Mouse (Mus musculus) embryonic facial prominence, embryonic 13.5 days (tissue): ENCODE measurements at regions not wholly inside any gene's neighbourhood (a gene's known extent, or its start where the extent isn't known, plus 50 kb on each side); places are given as distances from the start of the nearest gene placed in this dataset.

Experiments used
- ATAC-seq: fragments of 200-750 bp; cut with Nextera tagmentation; 2 replicates; pipeline ENCODE4 v1.8.0; 2017; ENCODE audit warnings: low read depth; ENCODE audit not compliant: insufficient number of reproducible peaks, insufficient read depth, low FRiP score, low TSS enrichment
- H3K27ac ChIP-seq: fragments of 300-500 bp; sonication (generic); 2 replicates; pipeline ENCODE4 v1.5.1; 2015; ENCODE audit warnings: moderate library complexity, mild to moderate bottlenecking, inconsistent platforms
- H3K27me3 ChIP-seq: fragments of 300-500 bp; sonication (generic); 2 replicates; pipeline ENCODE4 v1.6.1; 2015; ENCODE audit warnings: mild to moderate bottlenecking, inconsistent platforms
- H3K36me3 ChIP-seq: fragments of 300-500 bp; sonication (generic); 2 replicates; pipeline ENCODE4 v1.6.1; 2015; ENCODE audit warnings: mild to moderate bottlenecking, inconsistent platforms
- H3K4me1 ChIP-seq: fragments of 300-500 bp; sonication (generic); 2 replicates; pipeline ENCODE4 v1.6.1; 2015; ENCODE audit warnings: inconsistent platforms
- H3K4me2 ChIP-seq: fragments of 300-500 bp; sonication (generic); 2 replicates; pipeline ENCODE4 v1.6.1; 2015; ENCODE audit warnings: moderate library complexity, mild to moderate bottlenecking, inconsistent platforms
- H3K4me3 ChIP-seq: fragments of 300-500 bp; sonication (generic); 2 replicates; pipeline ENCODE4 v1.5.1; 2015; ENCODE audit warnings: mild to moderate bottlenecking, inconsistent platforms
- H3K9ac ChIP-seq: fragments of 300-500 bp; sonication (generic); 2 replicates; pipeline ENCODE4 v1.6.1; 2015; ENCODE audit warnings: mild to moderate bottlenecking, inconsistent platforms
- H3K9me3 ChIP-seq: fragments of 300-500 bp; sonication (generic); 2 replicates; pipeline ENCODE4 v1.6.1; 2016; ENCODE audit warnings: inconsistent platforms
- WGBS: fragments of 180-500 bp; shearing (Covaris S2); methylation state at CpG from one replicate; pipeline ENCODE4 v1.1.7; 2015; ENCODE audit warnings: mixed read lengths; 5-methylcytosine and 5-hydroxymethylcytosine counted together

GRCm38 (mm10) chr4:67932481-67932880 lies 1021.7 kb downstream of the Brinp1 start:
- H3K4me3 ChIP-seq: no peak overlapping the region
- no peaks in the 10 kb centered on the region for H3K36me3 ChIP-seq
- ATAC-seq: no peak
- H3K4me1 ChIP-seq: no peaks in the 10 kb centered on the region
- no peak overlapping the region for H3K9ac ChIP-seq
- no peak overlapping the region for H3K4me2 ChIP-seq
- H3K9me3 ChIP-seq: no peaks in the 10 kb centered on the region
- no peak overlapping the region for H3K27ac ChIP-seq
- WGBS: 78% methylated on average over 2 of the region's 2 CpGs
- H3K27me3 ChIP-seq: no peaks in the 10 kb centered on the region

- Histone ChIP-seq H3K4me1 (no peaks in the 10 kb centered on the region), H3K9ac (no peak overlapping the region), H3K27ac (no peak overlapping the region), H3K36me3 (no peaks in the 10 kb centered on the region), H3K27me3 (no peaks in the 10 kb centered on the region), H3K4me2 (no peak overlapping the region), H3K4me3 (no peak overlapping the region), H3K9me3 (no peaks in the 10 kb centered on the region)
- no peak for ATAC-seq
- WGBS: 79% methylated on average over 1 of the region's 1 CpGs
Observed at GRCm38 (mm10) chr4:67899109-67899508, 1055.1 kb downstream of the Brinp1 start.

- H3K9ac ChIP-seq: no peak overlapping the region
- ATAC-seq: no peak
- no peaks in the 10 kb centered on the region for H3K36me3 ChIP-seq
- H3K4me3 ChIP-seq: no peak overlapping the region
- no peaks in the 10 kb centered on the region for H3K9me3 ChIP-seq
- H3K27ac ChIP-seq: no peak overlapping the region
- H3K27me3 ChIP-seq: no peaks in the 10 kb centered on the region
- H3K4me1 ChIP-seq: no peaks in the 10 kb centered on the region
- no peak overlapping the region for H3K4me2 ChIP-seq
- WGBS: 82% methylated on average over 1 of the region's 1 CpGs
Observed at GRCm38 (mm10) chr4:67891946-67892575, 1062.1 kb downstream of the Brinp1 start.

GRCm38 (mm10) chr4:67887954-67888353 lies 1060.6 kb downstream of the Tlr4 start:
- Histone ChIP-seq H3K4me2 (no peak overlapping the region), H3K4me1 (no peaks in the 10 kb centered on the region), H3K27ac (no peak overlapping the region), H3K9me3 (no peaks in the 10 kb centered on the region), H3K27me3 (no peaks in the 10 kb centered on the region), H3K9ac (no peak overlapping the region), H3K36me3 (no peaks in the 10 kb centered on the region), H3K4me3 (no peak overlapping the region)
- ATAC-seq: no peak

- Histone ChIP-seq H3K36me3 (no peaks in the 10 kb centered on the region), H3K4me1 (no peaks in the 10 kb centered on the region), H3K9ac (no peak overlapping the region), H3K27me3 (no peaks in the 10 kb centered on the region), H3K4me2 (no peak overlapping the region), H3K27ac (no peak overlapping the region), H3K9me3 (no peaks in the 10 kb centered on the region), H3K4me3 (no peak overlapping the region)
- no peak for ATAC-seq
Observed at GRCm38 (mm10) chr4:67885204-67885603, 1057.8 kb downstream of the Tlr4 start.

GRCm38 (mm10) chr4:67862218-67862617 lies 1034.8 kb downstream of the Tlr4 start:
- no peak for ATAC-seq
- H3K4me1 ChIP-seq: no peaks in the 10 kb centered on the region
- H3K4me2 ChIP-seq: no peak overlapping the region
- H3K27ac ChIP-seq: no peak overlapping the region
- no peaks in the 10 kb centered on the region for H3K27me3 ChIP-seq
- 76% methylated on average over 2 of the region's 2 CpGs for WGBS
- H3K36me3 ChIP-seq: no peaks in the 10 kb centered on the region
- H3K9me3 ChIP-seq: no peaks in the 10 kb centered on the region
- no peak overlapping the region for H3K9ac ChIP-seq
- no peak overlapping the region for H3K4me3 ChIP-seq

GRCm38 (mm10) chr4:67861801-67862200 lies 1034.4 kb downstream of the Tlr4 start:
- WGBS: 70% methylated on average over 1 of the region's 1 CpGs

GRCm38 (mm10) chr4:67853001-67853400 lies 1025.6 kb downstream of the Tlr4 start:
- no peaks in the 10 kb centered on the region for H3K27me3 ChIP-seq
- H3K4me2 ChIP-seq: no peak overlapping the region
- ATAC-seq: no peak
- H3K27ac ChIP-seq: no peak overlapping the region
- H3K4me1 ChIP-seq: no peaks in the 10 kb centered on the region
- 71% methylated on average over 4 of the region's 4 CpGs for WGBS
- no peaks in the 10 kb centered on the region for H3K36me3 ChIP-seq
- no peaks in the 10 kb centered on the region for H3K9me3 ChIP-seq
- H3K4me3 ChIP-seq: no peak overlapping the region
- H3K9ac ChIP-seq: no peak overlapping the region

More at GRCm38 (mm10) chr4:67861801-67862200, 1034.4 kb downstream of the Tlr4 start:
- no peak overlapping the region for H3K4me2 ChIP-seq
- H3K4me1 ChIP-seq: no peaks in the 10 kb centered on the region
- no peak for ATAC-seq
- no peak overlapping the region for H3K27ac ChIP-seq
- no peaks in the 10 kb centered on the region for H3K36me3 ChIP-seq
- no peak overlapping the region for H3K4me3 ChIP-seq
- no peak overlapping the region for H3K9ac ChIP-seq
- no peaks in the 10 kb centered on the region for H3K9me3 ChIP-seq
- no peaks in the 10 kb centered on the region for H3K27me3 ChIP-seq

- 77% methylated on average over 4 of the region's 4 CpGs for WGBS
- Histone ChIP-seq H3K27ac (no peak overlapping the region), H3K9ac (no peak overlapping the region), H3K27me3 (no peaks in the 10 kb centered on the region), H3K4me3 (no peak overlapping the region), H3K9me3 (no peaks in the 10 kb centered on the region), H3K36me3 (no peaks in the 10 kb centered on the region), H3K4me1 (no peaks in the 10 kb centered on the region), H3K4me2 (no peak overlapping the region)
- ATAC-seq: no peak
Observed at GRCm38 (mm10) chr4:67833397-67833796, 1006.0 kb downstream of the Tlr4 start.

GRCm38 (mm10) chr4:67825484-67825883 lies 998.1 kb downstream of the Tlr4 start:
- H3K9ac ChIP-seq: no peak overlapping the region
- no peaks in the 10 kb centered on the region for H3K9me3 ChIP-seq
- H3K4me3 ChIP-seq: no peak overlapping the region
- H3K36me3 ChIP-seq: no peaks in the 10 kb centered on the region
- no peaks in the 10 kb centered on the region for H3K27me3 ChIP-seq
- no peak overlapping the region for H3K4me2 ChIP-seq
- H3K27ac ChIP-seq: no peak overlapping the region
- WGBS: 54% methylated on average over 1 of the region's 1 CpGs
- no peak for ATAC-seq
- no peaks in the 10 kb centered on the region for H3K4me1 ChIP-seq

- no peak for ATAC-seq
- 65% methylated on average over 1 of the region's 1 CpGs for WGBS
- no peak overlapping the region for H3K9ac ChIP-seq
- no peak overlapping the region for H3K27ac ChIP-seq
- no peak overlapping the region for H3K4me2 ChIP-seq
- H3K27me3 ChIP-seq: no peaks in the 10 kb centered on the region
- H3K36me3 ChIP-seq: no peaks in the 10 kb centered on the region
- no peaks in the 10 kb centered on the region for H3K9me3 ChIP-seq
- no peaks in the 10 kb centered on the region for H3K4me1 ChIP-seq
- no peak overlapping the region for H3K4me3 ChIP-seq
Observed at GRCm38 (mm10) chr4:67796050-67796449, 968.7 kb downstream of the Tlr4 start.
